Mouse (Mus musculus) activated CD4-positive, CD25-positive, alpha-beta regulatory T cell (primary cell): ENCODE data around the gene Nit2. TPM values are rescaled to one million over a fixed set of nuclear protein-coding genes. Genes with fewer than 3 reads are reported as not detected.

ENCODE experiments used
- polyA plus RNA-seq, 2 experiments: library from polyadenylated mRNA; unstranded; fragments of 100-300 nt; shearing (Covaris generic); gene quantifications; one replicate each; pipeline ENCODE4 v1.2.1; 2017

Nit2 gene
- 10 to 100 TPM; 31.8 to 44.4 TPM for polyA plus RNA-seq

GRCm38 (mm10) chr16:57166611-57167513, at the start of gene Nit2:
Gene Nit2, minus strand, starts transcription at chr16:57167341.

GRCm38 (mm10) chr16:57120913-57121815, 46.0 kb downstream of the Nit2 start, which contains the start of gene Tomm70a:
Gene Tomm70a, plus strand, starts transcription at chr16:57121703.

Other genes starting within 250 kb of the Nit2 start
- not detected for gene Lnp1, start 239.3 kb downstream of the Nit2 start, polyA plus RNA-seq
- not detected for gene Tmem45a2, start 96.0 kb downstream of the Nit2 start, polyA plus RNA-seq
- gene Tomm70a, start 45.6 kb downstream of the Nit2 start, polyA plus RNA-seq, result 10 to 100 TPM; 44.2 to 55.9 TPM
- 10 to 100 TPM; 20.8 to 28.3 TPM for gene Tbc1d23, start 64.2 kb upstream of the Nit2 start, polyA plus RNA-seq
- gene Tmem30c, start 125.5 kb upstream of the Nit2 start, polyA plus RNA-seq, result under 1 TPM in 1 of 2 experiments, not detected in 1; 0.11 TPM
- 100 to 1,000 TPM in 1 of 2 experiments, 10 to 100 TPM in 1; 16.4 to 106 TPM for gene Filip1l, start 185.8 kb upstream of the Nit2 start, polyA plus RNA-seq